Mouse (Mus musculus) ZHBTc4 (cell line): ENCODE data around the gene Zbtb7a.

Source experiments
- DNase-seq: peaks from one replicate; pipeline ENCODE4 v3.0.0-alpha.2; 2011; ENCODE audit warnings: low read depth, low spot score

The Zbtb7a gene

GRCm38 (mm10) chr10:81190236-81190911 is 55.4 kb downstream of the Zbtb7a start:
- peak; percentile 92 for DNase-seq

- peak; percentile 66 for DNase-seq
These were observed 55.9 kb downstream of the Zbtb7a start for GRCm38 (mm10) chr10:81190912-81191321.

- no peak for DNase-seq
These were observed 56.4 kb downstream of the Zbtb7a start for GRCm38 (mm10) chr10:81191342-81191982.

- DNase-seq, result peak; percentile 94
These were observed 57.4 kb downstream of the Zbtb7a start for GRCm38 (mm10) chr10:81192270-81192967.

- peak; percentile 46 for DNase-seq
These were observed 58.0 kb downstream of the Zbtb7a start for GRCm38 (mm10) chr10:81192968-81193501.

- DNase-seq, result no peak
These were observed 59.2 kb downstream of the Zbtb7a start for GRCm38 (mm10) chr10:81193991-81194774.

GRCm38 (mm10) chr10:81195300-81195699 is 60.3 kb downstream of the Zbtb7a start:
- no peak for DNase-seq

GRCm38 (mm10) chr10:81196470-81197065 is 61.5 kb downstream of the Zbtb7a start:
- no peak for DNase-seq

- no peak for DNase-seq
These were observed 62.3 kb downstream of the Zbtb7a start for GRCm38 (mm10) chr10:81197305-81197704.

- DNase-seq, result peak; percentile 75
These were observed 63.2 kb downstream of the Zbtb7a start for GRCm38 (mm10) chr10:81198230-81198629.

GRCm38 (mm10) chr10:81198990-81199389 is 64.0 kb downstream of the Zbtb7a start:
- DNase-seq, result no peak

GRCm38 (mm10) chr10:81200141-81200540 is 65.1 kb downstream of the Zbtb7a start:
- no peak for DNase-seq

GRCm38 (mm10) chr10:81200605-81201287 is 65.7 kb downstream of the Zbtb7a start:
- DNase-seq, result no peak

GRCm38 (mm10) chr10:81201807-81202758 is 67.1 kb downstream of the Zbtb7a start, which contains the start of gene Nmrk2:
Nmrk2 (minus strand) TSS chr10:81202051.
- no peak for DNase-seq
